Mouse (Mus musculus) bone marrow macrophage, adult 2 months (primary cell): ENCODE data around the gene Cfap97d1.

Source experiments
- CTCF ChIP-seq: IDR thresholded peaks from 2 replicates; pipeline ENCODE4 v1.5.1; 2012; ENCODE audit warnings: low read depth, mild to moderate bottlenecking, low read length, moderate library complexity
- POLR2A ChIP-seq: IDR thresholded peaks from 2 replicates; pipeline ENCODE4 v1.6.1; 2012; ENCODE audit warnings: mild to moderate bottlenecking, low read depth, low read length, borderline replicate concordance

DNA sequence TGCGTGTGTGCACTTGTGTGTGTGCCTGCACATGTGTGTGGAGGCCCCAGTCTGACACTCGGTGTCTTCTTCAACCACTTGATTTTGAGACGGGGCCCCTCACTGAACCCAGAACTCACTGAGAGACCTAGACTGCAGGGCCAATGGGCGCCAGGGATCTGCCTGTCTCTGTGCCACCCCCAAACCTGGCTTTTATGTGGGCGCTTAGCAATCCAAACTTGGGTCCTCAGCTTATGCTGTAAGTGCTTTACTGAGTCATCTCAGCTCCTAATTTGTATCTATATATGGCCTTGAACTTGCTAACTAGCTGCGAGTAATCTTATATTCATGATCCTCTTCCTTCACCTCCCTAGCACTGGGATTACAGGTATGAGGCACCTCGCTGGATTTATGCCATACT, 8.3 kb downstream of the Cfap97d1 start:
- TF ChIP-seq POLR2A = no peak
- no peak for TF ChIP-seq CTCF
